ENCODE assay signal across 12 mouse cellular contexts in genomic region chr12:76911171-76911726, GRCm38 (mm10). TPM values are rescaled to one million over a fixed set of nuclear protein-coding genes. Genes with fewer than 3 reads are reported as not detected.
A peak's percentile ranks its signal among the peaks of the same experiment; 100 is the strongest.
DNase-seq lines count a peak whose midpoint lies in the region; ATAC-seq lines count a peak whose summit lies in the region.
"Had no signal": no experiment of that assay in that cellular context is flagged by ENCODE, and none has a peak within 500 bp of the region (broad histone marks: within the 10 kb centered on the region; RNA-seq: fewer than 3 reads in every experiment).

No protein-coding gene starts in this region.

- no peak for DNase-seq in forebrain, embryonic 10.5 days (ENCODE audit: extremely low spot score, low spot score)
- peak; percentile 82 to 86 for DNase-seq in cerebellum, postnatal 10 days
- no peak for DNase-seq in adrenal gland, postnatal 36 days
- DNase-seq in gastrocnemius, adult 18-20 months (ENCODE audit: low spot score) = no peak
- DNase-seq: adrenal gland, adult 2 months; heart, adult 11 months; lung, embryonic 14.5 days had no signal

- 0 out of 2 replicates have a peak overlapping the region, but pooled peaks have one; percentile 41 for H3K27ac ChIP-seq in forebrain, embryonic 10.5 days
- H3K27ac ChIP-seq in forebrain, embryonic 12.5 days = no peak overlapping the region
- peak overlapping the region; percentile 17; the same call in 1 of the 2 replicates for H3K27ac ChIP-seq in midbrain, embryonic 15.5 days
- no peak overlapping the region for H3K27ac ChIP-seq in midbrain, embryonic 13.5 days
- H3K27ac ChIP-seq in liver, embryonic 16.5 days (ENCODE audit: low read length) = peak overlapping the region; percentile 98

- no peaks in the 10 kb centered on the region for H3K27me3 ChIP-seq in forebrain, embryonic 10.5 days (ENCODE audit: poor library complexity, severe bottlenecking)
- no peaks in the 10 kb centered on the region for H3K27me3 ChIP-seq in forebrain, embryonic 12.5 days
- H3K27me3 ChIP-seq in midbrain, embryonic 15.5 days (replicated peaks) = no peaks in the 10 kb centered on the region
- H3K27me3 ChIP-seq in midbrain, embryonic 13.5 days = no peaks in the 10 kb centered on the region
- no peaks in the 10 kb centered on the region for H3K27me3 ChIP-seq in liver, embryonic 16.5 days (ENCODE audit: control insufficient read depth, insufficient read depth, low read depth, low read length)

- 72% methylated on average over 16 of the region's 16 CpGs for WGBS in forebrain, embryonic 10.5 days
- 67% methylated on average over 16 of the region's 16 CpGs for WGBS in forebrain, embryonic 12.5 days
- 53% methylated on average over 16 of the region's 16 CpGs for WGBS in midbrain, embryonic 15.5 days
- WGBS in midbrain, embryonic 13.5 days = 57% methylated on average over 16 of the region's 16 CpGs
- 85% methylated on average over 16 of the region's 16 CpGs for WGBS in liver, embryonic 16.5 days (ENCODE audit: insufficient replicate concordance)

- no peak overlapping the region for H3K9ac ChIP-seq in forebrain, embryonic 12.5 days
- H3K9ac ChIP-seq in midbrain, embryonic 15.5 days = no peak overlapping the region
- no peak overlapping the region for H3K9ac ChIP-seq in midbrain, embryonic 13.5 days (replicated peaks)
- H3K9ac ChIP-seq in liver, embryonic 16.5 days (ENCODE audit: low read depth, low read length) = peak overlapping the region; percentile 78
- H3K9ac ChIP-seq: lung, embryonic 14.5 days had no signal

- peaks cover 42% of the 10 kb centered on the region for H3K36me3 ChIP-seq in forebrain, embryonic 10.5 days (replicated peaks)
- peaks cover 11% of the 10 kb centered on the region for H3K36me3 ChIP-seq in forebrain, embryonic 12.5 days (replicated peaks)
- H3K36me3 ChIP-seq in midbrain, embryonic 15.5 days (replicated peaks) = no peaks in the 10 kb centered on the region
- H3K36me3 ChIP-seq in midbrain, embryonic 13.5 days = peaks cover 22% of the 10 kb centered on the region
- H3K36me3 ChIP-seq in liver, embryonic 16.5 days (ENCODE audit: control insufficient read depth, insufficient read depth) = peaks cover 3% of the 10 kb centered on the region

- peaks cover 15% of the 10 kb centered on the region for H3K4me1 ChIP-seq in forebrain, embryonic 10.5 days
- H3K4me1 ChIP-seq in forebrain, embryonic 12.5 days = no peaks in the 10 kb centered on the region; the same call in 1 of the 2 replicates
- no peaks in the 10 kb centered on the region for H3K4me1 ChIP-seq in midbrain, embryonic 15.5 days
- H3K4me1 ChIP-seq in midbrain, embryonic 13.5 days (replicated peaks) = peaks cover 14% of the 10 kb centered on the region; the same call in 1 of the 2 replicates
- H3K4me1 ChIP-seq in liver, embryonic 16.5 days (ENCODE audit: control insufficient read depth, low read depth, low read length) = peaks cover 47% of the 10 kb centered on the region

- no peak overlapping the region for H3K4me2 ChIP-seq in forebrain, embryonic 12.5 days
- H3K4me2 ChIP-seq in midbrain, embryonic 15.5 days = no peak overlapping the region
- no peak overlapping the region for H3K4me2 ChIP-seq in midbrain, embryonic 13.5 days (replicated peaks)
- peak overlapping the region; percentile 65 for H3K4me2 ChIP-seq in liver, embryonic 16.5 days (ENCODE audit: low read depth, low read length)
- H3K4me2 ChIP-seq: lung, embryonic 14.5 days had no signal

- no peak for ATAC-seq in forebrain, embryonic 12.5 days (ENCODE audit: low FRiP score)
- ATAC-seq in midbrain, embryonic 15.5 days (replicated peaks) = no peak
- no peak for ATAC-seq in midbrain, embryonic 13.5 days
- no peak for ATAC-seq in liver, embryonic 16.5 days (ENCODE audit: low read depth)
- ATAC-seq: forebrain, embryonic 16.5 days had no signal

- H3K9me3 ChIP-seq in forebrain, embryonic 10.5 days = no peaks in the 10 kb centered on the region
- H3K9me3 ChIP-seq in forebrain, embryonic 12.5 days = no peaks in the 10 kb centered on the region
- H3K9me3 ChIP-seq in midbrain, embryonic 15.5 days = no peaks in the 10 kb centered on the region
- H3K9me3 ChIP-seq in midbrain, embryonic 13.5 days = no peaks in the 10 kb centered on the region
- no peaks in the 10 kb centered on the region for H3K9me3 ChIP-seq in liver, embryonic 16.5 days (replicated peaks; ENCODE audit: control insufficient read depth, low read length)

- H3K4me3 ChIP-seq in forebrain, embryonic 10.5 days = no peak overlapping the region
- no peak overlapping the region for H3K4me3 ChIP-seq in forebrain, embryonic 12.5 days (replicated peaks)
- no peak overlapping the region for H3K4me3 ChIP-seq in midbrain, embryonic 15.5 days
- H3K4me3 ChIP-seq in midbrain, embryonic 13.5 days (replicated peaks) = no peak overlapping the region
- peak overlapping the region; percentile 74 for H3K4me3 ChIP-seq in liver, embryonic 16.5 days (ENCODE audit: low read depth, low read length)

RNA-seq across cellular contexts. Expression of gene Max, which starts 50.8 kb away (rescaled TPM):
- 12.0 and 13.5 TPM in 2 replicates for polyA plus RNA-seq in forebrain, embryonic 10.5 days (2016; fragmentation: Nextera tagmentation; extraction: Ambion mirVana)
- polyA plus RNA-seq in forebrain, embryonic 12.5 days (2016; fragmentation: Nextera tagmentation; extraction: Ambion mirVana) = 14.7 and 23.4 TPM in 2 replicates
- polyA plus RNA-seq in midbrain, embryonic 15.5 days (2015; fragmentation: Nextera tagmentation; extraction: Ambion mirVana) = 20.3 and 20.7 TPM in 2 replicates
- polyA plus RNA-seq in midbrain, embryonic 13.5 days (2015; fragmentation: Nextera tagmentation; extraction: Ambion mirVana) = 14.1 and 18.5 TPM in 2 replicates
- 5.4 and 7.6 TPM in 2 replicates for polyA plus RNA-seq in liver, embryonic 16.5 days (2015; fragmentation: Nextera tagmentation; extraction: Ambion mirVana)
- total RNA-seq in adrenal gland, postnatal 36 days (2021) = 10 to 100 TPM; 63.4 to 73.8 TPM
- 10 to 100 TPM; 30.1 to 36.7 TPM for total RNA-seq in gastrocnemius, adult 18-20 months (2021)

Comparison
In these comparisons a context has a peak if more than half of its experiments do, and no peak if none do; other contexts are left out.
1. H3K27ac ChIP-seq: peak in forebrain, embryonic 10.5 days (single experiment), midbrain, embryonic 15.5 days (single experiment) and liver, embryonic 16.5 days (single experiment); none in forebrain, embryonic 12.5 days (single experiment) and midbrain, embryonic 13.5 days (single experiment).
2. DNase-seq: peak in cerebellum, postnatal 10 days (2 of 2); none in forebrain, embryonic 10.5 days (single experiment), adrenal gland, postnatal 36 days (0 of 2) and gastrocnemius, adult 18-20 months (single experiment).